Mouse (Mus musculus) erythroblast, embryonic 14.5 days (primary cell): ENCODE results near the gene Abcc2.

ENCODE experiments used
- GATA1 ChIP-seq: IDR thresholded peaks from 2 replicates; pipeline ENCODE4 v1.6.1; 2012; ENCODE audit warnings: low read length, inconsistent platforms, mixed read lengths
- TAL1 ChIP-seq: IDR thresholded peaks from 3 replicates; pipeline ENCODE4 v1.6.1; 2012; ENCODE audit warnings: low read length, inconsistent platforms, mixed read lengths

DNA sequence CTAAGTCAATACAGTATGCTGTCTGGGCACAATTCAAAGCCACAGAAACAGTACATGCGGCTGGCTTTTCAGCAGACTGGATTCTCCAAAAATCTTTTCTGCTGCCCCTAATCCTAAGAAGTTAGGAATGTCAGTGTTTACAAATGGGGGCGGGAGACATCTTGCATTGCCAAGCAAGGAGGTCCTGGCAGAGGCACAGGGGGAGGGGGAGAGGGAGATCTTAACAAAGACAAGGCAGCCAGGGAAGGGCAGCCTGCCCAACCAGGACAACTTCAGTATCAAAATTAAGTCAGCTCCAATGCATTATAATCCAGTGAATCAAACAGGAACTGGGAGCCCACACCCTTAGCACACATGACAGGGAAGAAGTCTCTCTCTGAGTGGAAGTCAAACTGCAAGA lies 94.0 kb downstream of the Abcc2 start:
- TF ChIP-seq TAL1 = no peak
- no peak for TF ChIP-seq GATA1
